Mouse (Mus musculus) liver, embryonic 11.5 days (tissue): Measurements from ENCODE around the gene Col4a1. TPM values are rescaled to one million over a fixed set of nuclear protein-coding genes. Genes with fewer than 3 reads are reported as not detected.

Experiments
- ATAC-seq: fragments of 200-750 bp; cut with Nextera tagmentation; replicated peaks from 2 replicates; pipeline ENCODE4 v1.8.0; 2017; ENCODE audit warnings: moderate number of reproducible peaks, mild to moderate bottlenecking, moderate TSS enrichment, moderate library complexity; ENCODE audit not compliant: low FRiP score
- DNase-seq: peaks from one replicate; pipeline ENCODE4 v3.0.0-alpha.2; 2017; ENCODE audit warnings: low spot score
- H3K27ac ChIP-seq: fragments of 300-500 bp; sonication (generic); 2 replicates; pipeline ENCODE4 v1.5.1; 2014; ENCODE audit warnings: mild to moderate bottlenecking, low read depth, low read length, control low read depth
- H3K27me3 ChIP-seq: fragments of 300-500 bp; sonication (generic); replicated peaks from 2 replicates; pipeline ENCODE4 v1.6.1; 2014; ENCODE audit warnings: low read length, mixed read lengths; ENCODE audit not compliant: control insufficient read depth, insufficient read depth
- H3K36me3 ChIP-seq: fragments of 300-500 bp; sonication (generic); 2 replicates; pipeline ENCODE4 v1.6.1; 2014; ENCODE audit warnings: mild to moderate bottlenecking, low read length, moderate library complexity, mixed read lengths; ENCODE audit not compliant: control insufficient read depth, insufficient read depth
- H3K4me1 ChIP-seq: fragments of 300-500 bp; sonication (generic); replicated peaks from 2 replicates; pipeline ENCODE4 v1.6.1; 2014; ENCODE audit warnings: low read length, mixed read lengths; ENCODE audit not compliant: control insufficient read depth, insufficient read depth
- H3K4me2 ChIP-seq: fragments of 300-500 bp; sonication (generic); 2 replicates; pipeline ENCODE4 v1.6.1; 2014; ENCODE audit warnings: mild to moderate bottlenecking, control low read depth, moderate library complexity
- H3K4me3 ChIP-seq: fragments of 300-500 bp; sonication (generic); 2 replicates; pipeline ENCODE4 v1.5.1; 2014; ENCODE audit warnings: low read depth, low read length, control low read depth
- H3K9ac ChIP-seq: fragments of 300-500 bp; sonication (generic); 2 replicates; pipeline ENCODE4 v1.6.1; 2014; ENCODE audit warnings: low read depth, low read length, control low read depth
- H3K9me3 ChIP-seq: fragments of 300-500 bp; sonication (generic); 2 replicates; pipeline ENCODE4 v1.6.1; 2016; ENCODE audit warnings: low read length, inconsistent platforms, mixed read lengths; ENCODE audit not compliant: control insufficient read depth
- WGBS: fragments of 180-500 bp; shearing (Covaris S2); extraction: QIAGEN DNeasy Blood & Tissue Kit; methylation state at CpG from one replicate; pipeline ENCODE4 v1.1.7; 2014; 5-methylcytosine and 5-hydroxymethylcytosine counted together
- polyA plus RNA-seq: library from polyadenylated mRNA; unstranded; fragments of >200 nt; fragmentation: Nextera tagmentation; extraction: Ambion mirVana; gene quantifications from 2 replicates; pipeline ENCODE4 v1.2.1, GENCODE M21; 2014

The Col4a1 gene
- polyA plus RNA-seq, 1 experiment from 2014 or later, result 40.8 TPM

- ATAC-seq (no peak), DNase-seq (no peak)
- 63% methylated on average over 10 of the region's 10 CpGs for WGBS
- Histone ChIP-seq H3K27me3 (no peaks in the 10 kb centered on the region), H3K36me3 (no peaks in the 10 kb centered on the region), H3K4me2 (no peak overlapping the region), H3K27ac (no peak overlapping the region), H3K9me3 (no peaks in the 10 kb centered on the region), H3K4me3 (no peak overlapping the region), H3K9ac (no peak overlapping the region), H3K4me1 (peaks cover 2% of the 10 kb centered on the region; the same call in 1 of the 2 replicates)
Observed at GRCm38 (mm10) chr8:11283217-11283616, 29.4 kb downstream of the Col4a1 start.

- H3K4me3 ChIP-seq, result no peak overlapping the region
- peaks cover 6% of the 10 kb centered on the region; the same call in 1 of the 2 replicates for H3K4me1 ChIP-seq
- no peaks in the 10 kb centered on the region for H3K9me3 ChIP-seq
- ATAC-seq (no peak), DNase-seq (no peak)
- no peaks in the 10 kb centered on the region for H3K36me3 ChIP-seq
- no peak overlapping the region for H3K27ac ChIP-seq
- H3K4me2 ChIP-seq, result no peak overlapping the region
- 80% methylated on average over 7 of the region's 7 CpGs for WGBS
- H3K27me3 ChIP-seq, result no peaks in the 10 kb centered on the region
- no peak overlapping the region for H3K9ac ChIP-seq
Observed at GRCm38 (mm10) chr8:11282696-11283095, 29.9 kb downstream of the Col4a1 start.

- WGBS, result 81% methylated on average over 10 of the region's 10 CpGs
- Histone ChIP-seq H3K4me1 (peaks cover 6% of the 10 kb centered on the region; the same call in 1 of the 2 replicates), H3K4me2 (no peak overlapping the region), H3K4me3 (no peak overlapping the region), H3K9me3 (no peaks in the 10 kb centered on the region), H3K27ac (no peak overlapping the region), H3K9ac (no peak overlapping the region), H3K36me3 (no peaks in the 10 kb centered on the region), H3K27me3 (no peaks in the 10 kb centered on the region)
- DNase-seq (no peak), ATAC-seq (no peak)
Observed at GRCm38 (mm10) chr8:11282139-11282538, 30.5 kb downstream of the Col4a1 start.

GRCm38 (mm10) chr8:11280721-11281268 is 31.8 kb downstream of the Col4a1 start:
- H3K27ac ChIP-seq, result no peak overlapping the region
- H3K27me3 ChIP-seq, result no peaks in the 10 kb centered on the region
- no peak overlapping the region for H3K9ac ChIP-seq
- peaks cover 6% of the 10 kb centered on the region; the same call in 1 of the 2 replicates for H3K4me1 ChIP-seq
- ATAC-seq (no peak), DNase-seq (no peak)
- H3K36me3 ChIP-seq, result no peaks in the 10 kb centered on the region
- whole genome bisulfite sequencing, result 82% methylated on average over 10 of the region's 10 CpGs
- H3K4me3 ChIP-seq, result no peak overlapping the region
- no peak overlapping the region for H3K4me2 ChIP-seq
- H3K9me3 ChIP-seq, result no peaks in the 10 kb centered on the region

- Histone ChIP-seq H3K4me3 (no peak overlapping the region), H3K36me3 (no peaks in the 10 kb centered on the region), H3K4me2 (peak overlapping the region; percentile 28), H3K9me3 (no peaks in the 10 kb centered on the region), H3K9ac (no peak overlapping the region; the same call in 1 of the 2 replicates), H3K4me1 (peaks cover 6% of the 10 kb centered on the region; the same call in 1 of the 2 replicates), H3K27me3 (no peaks in the 10 kb centered on the region), H3K27ac (no peak overlapping the region)
- WGBS, result 56% methylated on average over 20 of the region's 20 CpGs
- peak; percentile 57 for ATAC-seq
- DNase-seq, result peak; percentile 44
Observed at GRCm38 (mm10) chr8:11279296-11279826, 33.3 kb downstream of the Col4a1 start.

GRCm38 (mm10) chr8:11278101-11278611 is 34.5 kb downstream of the Col4a1 start:
- H3K4me3 ChIP-seq, result no peak overlapping the region
- H3K4me1 ChIP-seq, result peaks cover 6% of the 10 kb centered on the region; the same call in 1 of the 2 replicates
- 49% methylated on average over 4 of the region's 4 CpGs for WGBS
- no peaks in the 10 kb centered on the region for H3K36me3 ChIP-seq
- H3K9ac ChIP-seq, result no peak overlapping the region
- ATAC-seq, result no peak
- H3K9me3 ChIP-seq, result no peaks in the 10 kb centered on the region
- no peak overlapping the region; the same call in 1 of the 2 replicates for H3K27ac ChIP-seq
- H3K4me2 ChIP-seq, result no peak overlapping the region
- no peak for DNase-seq
- H3K27me3 ChIP-seq, result no peaks in the 10 kb centered on the region

GRCm38 (mm10) chr8:11277602-11278051 is 35.0 kb downstream of the Col4a1 start:
- no peak overlapping the region for H3K4me3 ChIP-seq
- no peak for ATAC-seq
- DNase-seq, result no peak
- no peak overlapping the region for H3K9ac ChIP-seq
- peaks cover 6% of the 10 kb centered on the region; the same call in 1 of the 2 replicates for H3K4me1 ChIP-seq
- H3K27ac ChIP-seq, result no peak overlapping the region; the same call in 1 of the 2 replicates
- 71% methylated on average over 3 of the region's 3 CpGs for WGBS
- no peaks in the 10 kb centered on the region for H3K27me3 ChIP-seq
- no peaks in the 10 kb centered on the region for H3K9me3 ChIP-seq
- H3K36me3 ChIP-seq, result no peaks in the 10 kb centered on the region
- no peak overlapping the region for H3K4me2 ChIP-seq

- no peak overlapping the region for H3K4me3 ChIP-seq
- no peak for ATAC-seq
- no peaks in the 10 kb centered on the region for H3K9me3 ChIP-seq
- WGBS, result 53% methylated on average over 6 of the region's 6 CpGs
- H3K36me3 ChIP-seq, result no peaks in the 10 kb centered on the region
- H3K4me2 ChIP-seq, result no peak overlapping the region
- H3K27me3 ChIP-seq, result no peaks in the 10 kb centered on the region
- DNase-seq, result no peak
- peaks cover 6% of the 10 kb centered on the region; the same call in 1 of the 2 replicates for H3K4me1 ChIP-seq
- H3K9ac ChIP-seq, result no peak overlapping the region
- H3K27ac ChIP-seq, result no peak overlapping the region
Observed at GRCm38 (mm10) chr8:11276286-11276685, 36.3 kb downstream of the Col4a1 start.

- H3K4me1 ChIP-seq, result peaks cover 6% of the 10 kb centered on the region; the same call in 1 of the 2 replicates
Observed at GRCm38 (mm10) chr8:11274415-11274814, 38.2 kb downstream of the Col4a1 start.

More at GRCm38 (mm10) chr8:11274415-11274814, 38.2 kb downstream of the Col4a1 start:
- Histone ChIP-seq H3K9me3 (no peaks in the 10 kb centered on the region), H3K36me3 (no peaks in the 10 kb centered on the region), H3K27ac (no peak overlapping the region), H3K4me2 (no peak overlapping the region), H3K9ac (no peak overlapping the region), H3K27me3 (no peaks in the 10 kb centered on the region), H3K4me3 (no peak overlapping the region)
- DNase-seq (no peak), ATAC-seq (no peak)
- WGBS, result 73% methylated on average over 7 of the region's 7 CpGs
